In the genomic region with DNA sequence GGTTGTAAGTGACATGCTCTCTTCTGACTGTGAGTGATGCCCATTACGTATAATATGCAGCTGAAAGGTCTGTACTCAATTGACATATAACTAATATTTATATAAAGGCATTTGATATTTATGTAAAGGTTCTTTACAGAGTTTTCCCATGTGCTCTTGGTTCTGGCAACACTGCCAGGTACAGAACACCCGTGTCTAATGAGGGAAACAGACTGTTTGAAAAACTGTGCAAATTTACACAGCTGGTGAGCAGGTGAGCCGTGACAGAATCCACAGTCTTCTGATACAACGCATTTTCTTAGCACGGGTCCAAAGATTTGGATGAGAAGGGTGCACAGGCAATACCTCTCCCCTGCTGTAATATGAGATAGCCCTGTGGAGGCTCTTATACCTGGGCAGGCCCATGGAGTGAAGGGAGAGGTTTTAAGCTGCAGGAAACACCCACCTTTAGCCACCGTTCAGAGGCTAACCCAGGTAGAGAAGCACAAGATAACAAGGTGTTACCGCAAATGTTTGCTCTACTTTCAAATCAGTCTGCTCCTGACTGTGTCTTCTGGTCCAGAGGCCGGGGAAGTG, we compare ENCODE assay signal across 25 mouse cellular contexts.
DNase-seq lines count a peak whose midpoint lies in the region; ATAC-seq and TF ChIP-seq lines count a peak whose summit lies in the region.
"Had no signal": no experiment of that assay in that cellular context is flagged by ENCODE, and none has a peak within 500 bp of the region (broad histone marks: within the 10 kb centered on the region; RNA-seq: fewer than 3 reads in every experiment).

No protein-coding gene starts in this region.

- DNase-seq in heart, adult 11 months, result peak; percentile 83
- DNase-seq in heart, postnatal 14 days, result no peak
- no peak for DNase-seq in lung, postnatal 10 days
- DNase-seq in stomach, postnatal 0 days (ENCODE audit: low spot score), result peak; percentile 38
- no peak for DNase-seq in gastrocnemius, postnatal 25 days
- DNase-seq: adrenal gland, adult 8-10 months; adrenal gland, postnatal 14 days; adrenal gland, postnatal 36 days; B cell, adult 2 months; cerebellum, adult 11-12 months; cerebellum, adult 2 months; cerebellum, adult 9-10 months; cerebellum, postnatal 10 days; cerebellum, postnatal 25 days had no signal

- H3K4me1 ChIP-seq in intestine, embryonic 16.5 days (ENCODE audit: control insufficient read depth, insufficient read depth, low read length), result no peaks in the 10 kb centered on the region
- no peaks in the 10 kb centered on the region for H3K4me1 ChIP-seq in intestine, embryonic 15.5 days (replicated peaks)
- no peaks in the 10 kb centered on the region for H3K4me1 ChIP-seq in lung, embryonic 16.5 days (replicated peaks; ENCODE audit: control insufficient read depth, insufficient read depth, low read length)
- no peaks in the 10 kb centered on the region for H3K4me1 ChIP-seq in stomach, postnatal 0 days (replicated peaks; ENCODE audit: control insufficient read depth, insufficient read depth)
- H3K4me1 ChIP-seq: embryonic facial prominence, embryonic 10.5 days; embryonic facial prominence, embryonic 12.5 days; forebrain, embryonic 13.5 days had no signal

- no peaks in the 10 kb centered on the region for H3K27me3 ChIP-seq in intestine, embryonic 16.5 days (replicated peaks; ENCODE audit: control insufficient read depth, insufficient read depth, low read length)
- no peaks in the 10 kb centered on the region for H3K27me3 ChIP-seq in intestine, embryonic 15.5 days (replicated peaks)
- no peaks in the 10 kb centered on the region for H3K27me3 ChIP-seq in lung, embryonic 16.5 days (ENCODE audit: control insufficient read depth, insufficient read depth, low read depth, low read length)
- no peaks in the 10 kb centered on the region for H3K27me3 ChIP-seq in stomach, postnatal 0 days (ENCODE audit: control insufficient read depth, insufficient read depth, low read length)
- H3K27me3 ChIP-seq: CH12.LX; embryonic facial prominence, embryonic 12.5 days; forebrain, embryonic 13.5 days; Patski had no signal

- H3K4me2 ChIP-seq in intestine, embryonic 16.5 days (ENCODE audit: low read depth, low read length), result no peak overlapping the region
- H3K4me2 ChIP-seq in intestine, embryonic 15.5 days (replicated peaks), result no peak overlapping the region
- H3K4me2 ChIP-seq in lung, embryonic 16.5 days (ENCODE audit: low read depth, low read length), result no peak overlapping the region
- no peak overlapping the region for H3K4me2 ChIP-seq in stomach, postnatal 0 days (replicated peaks; ENCODE audit: low read depth)
- H3K4me2 ChIP-seq: embryonic facial prominence, embryonic 12.5 days; forebrain, embryonic 13.5 days had no signal

- TF ChIP-seq EP300 in stomach, postnatal 0 days (optimal IDR thresholded peaks at IDR 0.05), result no peak

- no peak overlapping the region for H3K4me3 ChIP-seq in intestine, embryonic 16.5 days (ENCODE audit: low read length)
- no peak overlapping the region for H3K4me3 ChIP-seq in intestine, embryonic 15.5 days (replicated peaks)
- no peak overlapping the region for H3K4me3 ChIP-seq in lung, embryonic 16.5 days (ENCODE audit: low read length)
- H3K4me3 ChIP-seq in stomach, postnatal 0 days (ENCODE audit: low read depth, low read length), result no peak overlapping the region
- H3K4me3 ChIP-seq: embryonic facial prominence, embryonic 10.5 days; embryonic facial prominence, embryonic 12.5 days; forebrain, embryonic 13.5 days had no signal

- ATAC-seq in intestine, embryonic 16.5 days, result peak; percentile 42; the same call in 1 of the 2 replicates
- ATAC-seq in intestine, embryonic 15.5 days, result no peak
- peak; percentile 51; the same call in 1 of the 2 replicates for ATAC-seq in lung, embryonic 16.5 days (ENCODE audit: low read depth)
- peak; percentile 42; the same call in 1 of the 2 replicates for ATAC-seq in stomach, postnatal 0 days (ENCODE audit: low FRiP score, low TSS enrichment)
- ATAC-seq: activated CD4-positive, CD25-positive, alpha-beta regulatory T cell, adult 4 months; CD4-positive, CD25-positive, alpha-beta regulatory T cell, adult 4 months; forebrain, embryonic 13.5 days; Patski had no signal

- no peaks in the 10 kb centered on the region for H3K9me3 ChIP-seq in intestine, embryonic 16.5 days (ENCODE audit: control insufficient read depth, low read length)
- H3K9me3 ChIP-seq in intestine, embryonic 15.5 days, result no peaks in the 10 kb centered on the region
- H3K9me3 ChIP-seq in lung, embryonic 16.5 days (ENCODE audit: control insufficient read depth, low read length), result no peaks in the 10 kb centered on the region
- H3K9me3 ChIP-seq in stomach, postnatal 0 days (ENCODE audit: control insufficient read depth, low read length), result no peaks in the 10 kb centered on the region
- H3K9me3 ChIP-seq: embryonic facial prominence, embryonic 10.5 days; embryonic facial prominence, embryonic 12.5 days; forebrain, embryonic 13.5 days had no signal

- TF ChIP-seq CTCF in stomach, postnatal 0 days (IDR thresholded peaks at IDR 0.05; ENCODE audit: low read depth), result no peak

- H3K27ac ChIP-seq in intestine, embryonic 16.5 days (ENCODE audit: low read length), result no peak overlapping the region
- H3K27ac ChIP-seq in intestine, embryonic 15.5 days, result no peak overlapping the region
- no peak overlapping the region for H3K27ac ChIP-seq in lung, embryonic 16.5 days (ENCODE audit: low read length)
- no peak overlapping the region for H3K27ac ChIP-seq in stomach, postnatal 0 days (replicated peaks)
- H3K27ac ChIP-seq: embryonic facial prominence, embryonic 10.5 days; embryonic facial prominence, embryonic 12.5 days; forebrain, embryonic 13.5 days had no signal

- intact Hi-C loops in heart, postnatal 14 days (cut with DNase I), result no loop called here

- H3K36me3 ChIP-seq in intestine, embryonic 16.5 days (ENCODE audit: control insufficient read depth, insufficient read depth, low read length), result no peaks in the 10 kb centered on the region
- H3K36me3 ChIP-seq in intestine, embryonic 15.5 days, result no peaks in the 10 kb centered on the region
- no peaks in the 10 kb centered on the region for H3K36me3 ChIP-seq in lung, embryonic 16.5 days (ENCODE audit: control insufficient read depth, insufficient read depth, low read length)
- no peaks in the 10 kb centered on the region for H3K36me3 ChIP-seq in stomach, postnatal 0 days (ENCODE audit: control insufficient read depth, insufficient read depth, low read length)
- H3K36me3 ChIP-seq: embryonic facial prominence, embryonic 10.5 days; embryonic facial prominence, embryonic 12.5 days; G1E had no signal

- WGBS in intestine, embryonic 16.5 days, result 54% methylated on average over 8 of the region's 8 CpGs
- 60% methylated on average over 8 of the region's 8 CpGs for WGBS in intestine, embryonic 15.5 days
- WGBS in lung, embryonic 16.5 days, result 46% methylated on average over 8 of the region's 8 CpGs
- WGBS in stomach, postnatal 0 days, result 50% methylated on average over 8 of the region's 8 CpGs

- H3K9ac ChIP-seq in intestine, embryonic 16.5 days (ENCODE audit: low read depth, low read length), result no peak overlapping the region
- H3K9ac ChIP-seq in intestine, embryonic 15.5 days, result no peak overlapping the region
- H3K9ac ChIP-seq in lung, embryonic 16.5 days (ENCODE audit: low read length), result no peak overlapping the region
- H3K9ac ChIP-seq in stomach, postnatal 0 days (ENCODE audit: low read length), result no peak overlapping the region
- H3K9ac ChIP-seq: embryonic facial prominence, embryonic 12.5 days; forebrain, embryonic 13.5 days had no signal

Comparison
In these comparisons a context has a peak if more than half of its experiments do, and no peak if none do; other contexts are left out.
1. DNase-seq: peak in heart, adult 11 months (single experiment) and stomach, postnatal 0 days (single experiment); none in heart, postnatal 14 days (0 of 2), lung, postnatal 10 days (single experiment) and gastrocnemius, postnatal 25 days (single experiment).